Mouse (Mus musculus) testis, adult 2 months (tissue): ENCODE results near the gene Khdc4.

Source experiments
- CTCF ChIP-seq: fragments of 200-500 bp; IDR thresholded peaks from 2 replicates; pipeline ENCODE4 v1.5.1; 2012; ENCODE audit warnings: low read depth, mild to moderate bottlenecking, inconsistent platforms, low read length, moderate library complexity; ENCODE audit not compliant: control insufficient read depth, insufficient read depth, insufficient replicate concordance
- POLR2A ChIP-seq: fragments of 200-500 bp; IDR thresholded peaks from 2 replicates; pipeline ENCODE4 v1.6.1; 2012; ENCODE audit warnings: low read depth, mild to moderate bottlenecking, inconsistent platforms, low read length, moderate library complexity; ENCODE audit not compliant: control insufficient read depth

DNA sequence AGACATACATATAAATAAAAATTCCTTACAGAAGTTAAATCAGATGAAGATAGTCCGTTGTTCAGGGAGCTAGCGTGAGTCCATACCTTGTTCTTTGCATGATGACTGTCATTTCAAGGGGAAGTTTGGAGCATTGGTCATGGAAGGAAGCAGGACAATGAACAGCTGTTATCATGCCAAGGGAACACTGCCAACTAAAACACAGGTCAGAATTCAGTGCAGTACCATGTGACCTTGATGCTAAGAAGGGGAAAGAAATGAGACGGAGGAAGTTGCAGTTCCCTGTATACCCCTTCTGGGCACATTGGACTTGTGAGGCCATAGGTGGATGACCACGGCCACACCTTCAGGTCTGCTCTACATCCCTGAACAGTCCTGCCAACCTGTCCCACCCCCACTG is 31.0 kb upstream of the Khdc4 start:
- TF ChIP-seq CTCF (no peak), POLR2A (no peak)
